Mouse (Mus musculus) ES-E14 (cell line): ENCODE measurements around the gene Rab35. TPM values are rescaled to one million over a fixed set of nuclear protein-coding genes. Genes with fewer than 3 reads are reported as not detected.

Source experiments
- DNase-seq: peaks from one replicate; pipeline ENCODE4 v3.0.0-alpha.2; 2013; ENCODE audit warnings: low read depth, low spot score
- H3K27ac ChIP-seq: 2 replicates; pipeline ENCODE4 v1.5.1; 2012; ENCODE audit warnings: low read depth, mild to moderate bottlenecking, low read length, moderate library complexity, mixed read lengths; ENCODE audit not compliant: poor library complexity, insufficient read depth, severe bottlenecking
- H3K36me3 ChIP-seq: 2 replicates; pipeline ENCODE4 v1.6.1; 2012; ENCODE audit warnings: mild to moderate bottlenecking, low read length, moderate library complexity, mixed read lengths; ENCODE audit not compliant: control insufficient read depth, poor library complexity, insufficient read depth, severe bottlenecking
- H3K4me1 ChIP-seq, 2 experiments: fragments of 150-350 bp in 1 of 2; sonication (generic) in 1 of 2; 2 replicates each; pipeline ENCODE4 v1.6.1; 2012; ENCODE audit warnings: low read length in 2 of 2, mild to moderate bottlenecking in 1 of 2, mixed read lengths in 1 of 2; ENCODE audit not compliant: control insufficient read depth in 2 of 2, insufficient read depth in 2 of 2, poor library complexity in 1 of 2
- H3K4me3 ChIP-seq, 2 experiments: fragments of 150-350 bp in 1 of 2; sonication (generic) in 1 of 2; 2 replicates each; pipeline ENCODE4 v1.5.1; 2012; ENCODE audit warnings: low read length in 2 of 2, low read depth in 1 of 2, mild to moderate bottlenecking in 1 of 2, mixed read lengths in 1 of 2; ENCODE audit not compliant: insufficient read depth in 1 of 2, poor library complexity in 1 of 2, severe bottlenecking in 1 of 2
- H3K9ac ChIP-seq: 2 replicates; pipeline ENCODE4 v1.6.1; 2012; ENCODE audit warnings: low read depth, mild to moderate bottlenecking, low read length, mixed read lengths; ENCODE audit not compliant: poor library complexity, insufficient read depth, severe bottlenecking
- H3K9me3 ChIP-seq: fragments of 150-350 bp; sonication (generic); 2 replicates; pipeline ENCODE4 v1.6.1; 2012; ENCODE audit warnings: low read depth, mild to moderate bottlenecking, low read length; ENCODE audit not compliant: control insufficient read depth, insufficient read depth
- CHD2 ChIP-seq: IDR thresholded peaks from 2 replicates; pipeline ENCODE4 v1.6.1; 2014; ENCODE audit warnings: mild to moderate bottlenecking, low read depth, low read length, inconsistent platforms
- HCFC1 ChIP-seq: IDR thresholded peaks from 2 replicates; pipeline ENCODE4 v1.6.1; 2012; ENCODE audit warnings: low read length, inconsistent platforms, borderline replicate concordance; ENCODE audit not compliant: insufficient read depth
- MAFK ChIP-seq: IDR thresholded peaks from 2 replicates; pipeline ENCODE4 v1.6.1; 2014; ENCODE audit warnings: mild to moderate bottlenecking, low read depth, low read length, inconsistent platforms; ENCODE audit not compliant: insufficient read depth
- ZC3H11A ChIP-seq: IDR thresholded peaks from 2 replicates; pipeline ENCODE4 v1.6.1; 2012; ENCODE audit warnings: low read depth, mild to moderate bottlenecking, inconsistent platforms, low read length, borderline replicate concordance
- ZNF384 ChIP-seq: IDR thresholded peaks from 2 replicates; pipeline ENCODE4 v1.6.1; 2012; ENCODE audit warnings: low read depth, low read length, inconsistent platforms
- in situ Hi-C, 2 experiments: fragments of 600-800 bp; cut with MboI; formaldehyde crosslinking; loops; one replicate each; pipeline ENCODE4 v1.15.1; 2025; ENCODE audit warnings: low sequenced_read_pairs in 2 of 2, inconsistent platforms in 1 of 2; ENCODE audit not compliant: unreplicated experiment in 2 of 2
- total RNA-seq: library from RNA; depleted of rRNA; stranded (reverse); fragments of 300-350 nt; gene quantifications from 2 replicates; pipeline ENCODE4 v1.2.3, GENCODE M21; 2012

Rab35 gene
- total RNA-seq, 1 experiment, result 58.7 TPM

DNA sequence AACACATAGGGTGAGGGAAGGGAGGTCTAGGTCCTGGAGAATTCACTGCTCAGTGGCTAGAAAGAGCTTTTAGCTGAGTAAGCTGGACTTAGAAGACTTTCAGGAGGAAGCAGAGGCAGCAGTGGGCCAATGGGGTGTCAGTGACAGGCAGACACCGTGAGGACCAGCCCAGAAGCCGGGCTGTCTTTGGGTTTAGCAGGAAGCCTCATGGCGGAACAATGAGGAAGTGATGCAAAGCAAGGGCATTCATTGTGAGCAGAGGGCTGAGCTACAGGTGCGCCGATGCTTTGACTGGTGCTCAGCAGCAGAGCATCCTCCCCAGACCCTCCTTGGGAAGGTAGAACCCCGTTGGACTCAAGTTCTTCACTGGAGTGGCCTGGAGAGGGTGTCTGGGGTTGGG, 3.8 kb downstream of the Rab35 start:
- TF ChIP-seq CHD2 (no peak), HCFC1 (no peak), ZC3H11A (no peak), ZNF384 (no peak), MAFK (no peak)
- Histone ChIP-seq H3K9me3 (no peaks in the 10 kb centered on the region), H3K27ac (no peak overlapping the region), H3K36me3 (peaks cover 25% of the 10 kb centered on the region), H3K4me1 (peaks cover 0 to 18% of the 10 kb centered on the region in 2 experiments; a peak in 3 of 4 replicates), H3K4me3 (no peak overlapping the region), H3K9ac (0 out of 2 replicates have a peak overlapping the region, but pooled peaks have one; percentile 15)
- in situ Hi-C loops, result no loop called here
- no peak for DNase-seq

DNA sequence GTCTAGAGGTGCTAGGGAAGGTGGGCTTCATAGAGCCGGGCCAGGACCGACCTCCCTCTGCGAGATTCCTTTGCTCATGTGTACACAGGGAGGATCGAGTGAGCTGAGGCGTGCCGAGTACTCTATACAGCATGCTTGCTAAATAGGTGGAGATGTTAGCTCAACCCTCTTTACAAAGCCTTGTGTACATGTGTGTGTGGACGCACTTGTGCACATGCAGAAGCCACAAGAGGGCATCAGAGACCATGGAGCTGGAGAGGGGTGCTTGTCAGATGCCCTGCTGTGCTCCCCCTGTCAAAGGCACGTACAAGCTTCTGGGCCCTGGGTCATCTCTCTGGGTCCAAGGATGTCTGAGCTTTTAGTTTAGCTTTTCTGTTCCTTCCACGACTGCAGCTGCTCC, 12.5 kb downstream of the Rab35 start:
- Histone ChIP-seq H3K4me3 (no peak overlapping the region), H3K9me3 (no peaks in the 10 kb centered on the region), H3K36me3 (peaks cover 59% of the 10 kb centered on the region), H3K9ac (no peak overlapping the region), H3K4me1 (no peaks in the 10 kb centered on the region), H3K27ac (no peak overlapping the region)
- no peak for TF ChIP-seq ZC3H11A
- TF ChIP-seq ZNF384, result no peak
- no peak for TF ChIP-seq HCFC1
- no peak for TF ChIP-seq CHD2
- TF ChIP-seq MAFK, result no peak
- DNase-seq, result no peak
- in situ Hi-C loops, result no loop called here

DNA sequence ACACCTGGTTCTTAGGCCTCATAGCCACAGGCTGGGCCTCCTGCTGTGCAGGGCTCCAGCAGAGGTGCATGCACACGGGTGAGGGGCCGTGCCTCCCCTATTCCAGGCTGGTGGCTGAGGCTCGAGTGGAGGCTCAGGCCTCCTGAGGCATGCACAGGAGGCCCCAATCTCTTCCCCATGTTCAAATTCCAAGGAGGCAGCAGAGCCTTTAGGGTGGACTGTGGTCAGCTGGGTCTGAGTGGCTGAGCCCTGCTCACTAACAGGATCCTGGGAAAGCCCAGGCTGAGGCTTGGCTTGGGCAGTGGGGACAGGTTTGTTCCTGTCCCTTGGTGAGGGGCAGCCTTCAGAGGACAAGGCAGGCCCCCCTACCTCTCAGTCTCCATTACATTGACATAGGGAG, 17.2 kb downstream of the Rab35 start:
- in situ Hi-C loops, result no loop called here
- Histone ChIP-seq H3K9me3 (no peaks in the 10 kb centered on the region), H3K9ac (no peak overlapping the region), H3K36me3 (peaks cover 27% of the 10 kb centered on the region), H3K27ac (no peak overlapping the region), H3K4me1 (peaks cover 0 to 2% of the 10 kb centered on the region in 2 experiments; a peak in 1 of 4 replicates), H3K4me3 (no peak overlapping the region)
- TF ChIP-seq CHD2 (no peak), ZC3H11A (no peak), ZNF384 (no peak), MAFK (no peak)
- no peak for DNase-seq

DNA sequence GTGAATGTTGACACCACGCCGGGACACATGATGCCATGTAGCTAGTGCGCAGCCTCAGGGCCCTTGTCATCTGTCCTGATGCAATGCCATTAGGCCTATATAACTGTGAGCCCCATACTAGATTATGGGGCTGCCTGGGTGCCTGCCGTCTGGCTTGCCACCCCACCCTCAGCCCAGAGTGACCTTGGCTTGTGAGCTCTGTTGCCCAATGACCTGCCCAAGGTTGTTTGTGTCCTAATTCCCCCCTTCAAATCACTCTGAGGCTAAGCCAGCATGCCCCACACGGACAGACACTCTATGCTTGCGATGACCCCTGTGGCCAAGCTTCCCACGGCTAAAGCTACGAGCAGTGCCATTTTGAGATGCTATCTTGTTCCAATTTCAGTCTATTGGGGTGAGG, 18.0 kb downstream of the Rab35 start:
- no peak overlapping the region for H3K9ac ChIP-seq
- H3K9me3 ChIP-seq, result no peaks in the 10 kb centered on the region
- in situ Hi-C loops, result no loop called here
- H3K27ac ChIP-seq, result no peak overlapping the region
- DNase-seq, result no peak
- no peak overlapping the region for H3K4me3 ChIP-seq
- peaks cover 20% of the 10 kb centered on the region for H3K36me3 ChIP-seq
- TF ChIP-seq MAFK (no peak), CHD2 (no peak), HCFC1 (no peak), ZC3H11A (no peak), ZNF384 (no peak)
- H3K4me1 ChIP-seq, result peaks cover 0 to 5% of the 10 kb centered on the region in 2 experiments; a peak in 1 of 4 replicates

DNA sequence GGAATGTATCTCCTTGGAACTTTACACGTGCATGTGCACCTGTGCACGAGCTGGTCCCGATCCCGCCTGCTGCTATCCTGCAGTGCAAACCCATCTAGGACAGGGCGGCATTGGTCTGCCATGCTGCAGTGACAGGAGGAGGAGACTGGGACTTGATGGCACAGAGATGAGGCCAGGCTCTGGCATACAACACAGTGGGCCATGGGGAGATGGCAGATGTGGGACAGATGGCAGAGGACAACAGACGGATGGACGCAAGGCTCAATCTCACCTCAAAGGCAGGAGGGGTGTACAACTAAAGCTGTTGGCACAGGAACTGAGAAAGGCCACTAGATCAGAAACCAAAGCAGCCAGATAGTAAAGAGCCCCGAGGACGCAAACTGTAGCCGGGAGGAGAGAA, 19.2 kb downstream of the Rab35 start:
- Histone ChIP-seq H3K9ac (no peak overlapping the region), H3K9me3 (no peaks in the 10 kb centered on the region), H3K4me3 (no peak overlapping the region), H3K4me1 (peaks cover 0 to 5% of the 10 kb centered on the region in 2 experiments; a peak in 1 of 4 replicates), H3K36me3 (peaks cover 14% of the 10 kb centered on the region), H3K27ac (no peak overlapping the region)
- in situ Hi-C loops, result no loop called here
- DNase-seq, result no peak
- TF ChIP-seq ZNF384 (no peak), CHD2 (no peak), MAFK (no peak), ZC3H11A (no peak), HCFC1 (no peak)
